Mouse (Mus musculus) neutrophil, adult 83 days (primary cell): ENCODE results near the gene Tdrd1. TPM values are rescaled to one million over a fixed set of nuclear protein-coding genes. Genes with fewer than 3 reads are reported as not detected.

ENCODE experiments used
- total RNA-seq, 2 experiments: library from RNA; stranded (reverse); gene quantifications; one replicate each; pipeline ENCODE4 v1.2.4; 2023

The Tdrd1 gene
- not detected for total RNA-seq

GRCm38 (mm10) chr19:56826047-56826631 is at the start of gene Tdrd1:
TSS of gene Tdrd1 (plus strand) at chr19:56826209.

GRCm38 (mm10) chr19:56821798-56822447 is 4.1 kb upstream of the Tdrd1 start, which contains the start of gene Ccdc186:
TSS of gene Ccdc186 (minus strand) at chr19:56822190.

GRCm38 (mm10) chr19:56873816-56874600 is 48.0 kb downstream of the Tdrd1 start, which contains the start of gene Vwa2:
TSS of gene Vwa2 (plus strand) at chr19:56874249.

Other genes with a start within 250 kb of the Tdrd1 start
- gene Adrb1, start 104.0 kb upstream of the Tdrd1 start, total RNA-seq = under 1 TPM; 0.18 to 0.26 TPM
- 10 to 100 TPM; 21.5 to 21.6 TPM for gene Ccdc186, start 4.0 kb upstream of the Tdrd1 start, total RNA-seq
- not detected for gene Vwa2, start 48.0 kb downstream of the Tdrd1 start, total RNA-seq
- gene Afap1l2, start 182.0 kb downstream of the Tdrd1 start, total RNA-seq = not detected